Mouse (Mus musculus): ENCODE data around the gene Dnmt1.
A peak's percentile ranks its signal among the peaks of the same experiment; 100 is the strongest.

The Dnmt1 gene

DNA sequence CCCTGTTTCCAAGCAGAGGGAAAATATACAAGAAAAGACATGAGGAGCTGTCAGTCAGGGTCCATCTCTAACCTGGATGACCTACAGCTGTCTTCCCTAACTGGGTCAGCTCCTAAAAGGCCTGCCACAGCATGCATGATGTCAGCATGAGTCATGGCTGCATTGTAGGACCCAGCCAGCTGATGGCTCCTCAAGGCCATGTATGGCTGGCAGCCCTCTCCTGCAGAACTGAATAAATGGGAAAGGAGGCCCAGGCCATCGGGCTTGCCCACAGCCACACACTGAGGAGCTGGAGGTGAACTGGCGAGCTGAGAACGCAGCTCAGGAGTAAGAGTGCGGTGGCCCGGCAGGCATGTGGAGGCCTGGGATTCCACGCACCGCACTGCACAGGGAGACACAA is 16.3 kb downstream of the Dnmt1 start:
- DNase-seq (ENCODE audit: low spot score in 2 of 2): no peak

DNA sequence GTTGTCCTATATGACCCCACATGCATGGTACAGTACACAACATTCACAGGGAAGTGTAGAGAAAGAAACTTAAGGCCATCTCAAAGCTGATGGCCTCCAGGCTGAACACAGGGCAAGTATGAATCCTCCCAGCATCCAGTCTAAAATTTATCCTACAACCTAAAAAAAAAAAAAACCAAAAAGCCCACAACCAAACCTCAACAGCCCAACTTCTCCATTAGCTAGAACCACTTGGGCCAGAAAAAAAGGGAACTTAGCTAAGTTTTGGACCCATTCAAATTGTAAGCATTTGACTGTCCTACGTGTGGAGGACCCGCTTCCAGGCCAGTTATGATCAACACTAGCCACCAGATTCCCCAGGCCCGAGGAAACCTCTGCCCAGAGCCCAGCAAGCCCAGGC is 36.4 kb downstream of the Dnmt1 start:
- DNase-seq (ENCODE audit: low spot score in 2 of 2): no peak

DNA sequence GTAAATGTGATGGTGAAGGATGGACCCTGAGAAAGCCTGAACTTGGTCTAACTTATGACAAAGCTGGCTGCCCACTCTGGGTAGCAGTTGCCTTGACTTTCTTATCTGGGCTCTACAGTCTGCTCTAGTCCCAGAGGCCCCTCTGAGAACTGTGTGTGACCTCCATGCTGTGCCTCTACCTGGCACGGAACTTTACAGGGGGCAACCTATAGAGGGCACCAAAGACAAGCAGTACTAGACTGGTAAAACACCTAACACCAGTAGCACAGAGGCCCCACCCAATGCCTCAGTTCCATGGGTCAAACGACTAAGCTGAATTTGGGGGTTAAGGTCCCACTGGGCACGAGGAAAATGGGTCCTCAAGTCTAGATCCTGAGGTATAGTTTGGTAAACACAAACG is 43.5 kb downstream of the Dnmt1 start:
- DNase-seq (ENCODE audit: low spot score in 2 of 2): no peak

DNA sequence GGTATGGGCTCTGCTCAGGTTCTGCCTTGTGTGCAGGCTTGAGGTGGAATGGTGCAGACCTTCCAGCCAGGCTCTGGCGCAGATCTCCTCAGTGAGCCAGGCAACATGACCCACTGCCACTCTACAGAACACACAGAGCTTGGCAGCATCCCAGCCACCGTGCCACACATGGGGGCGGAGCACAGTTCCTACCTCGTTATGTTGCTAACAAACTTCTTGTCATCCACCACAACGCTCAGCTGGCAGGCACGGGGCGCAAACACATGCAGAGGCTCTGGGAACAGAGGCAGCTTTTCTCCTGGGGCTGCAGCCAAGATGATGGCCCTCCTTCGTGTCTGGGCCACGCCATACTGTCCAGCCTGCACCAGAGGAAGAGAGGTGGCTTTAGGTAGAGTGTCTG is 49.7 kb downstream of the Dnmt1 start:
- DNase-seq (ENCODE audit: low spot score in 2 of 2): no peak

DNA sequence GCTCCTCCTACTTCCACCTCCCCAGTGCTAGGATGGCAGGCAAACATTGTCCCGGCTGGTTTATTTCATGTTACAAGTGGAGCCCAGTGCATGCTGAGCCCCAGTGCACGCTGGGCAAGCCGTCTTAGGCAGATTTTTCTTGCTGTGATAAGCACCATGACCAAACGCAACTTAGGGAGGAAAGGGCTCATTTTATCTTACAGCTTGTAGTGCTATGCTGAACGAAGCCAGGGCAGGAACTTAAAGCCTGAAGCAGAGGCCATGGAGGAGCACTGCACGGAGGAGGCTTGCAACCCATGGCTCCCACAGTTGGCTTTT is 57.6 kb downstream of the Dnmt1 start:
- DNase-seq (ENCODE audit: low spot score in 2 of 2): no peak

DNA sequence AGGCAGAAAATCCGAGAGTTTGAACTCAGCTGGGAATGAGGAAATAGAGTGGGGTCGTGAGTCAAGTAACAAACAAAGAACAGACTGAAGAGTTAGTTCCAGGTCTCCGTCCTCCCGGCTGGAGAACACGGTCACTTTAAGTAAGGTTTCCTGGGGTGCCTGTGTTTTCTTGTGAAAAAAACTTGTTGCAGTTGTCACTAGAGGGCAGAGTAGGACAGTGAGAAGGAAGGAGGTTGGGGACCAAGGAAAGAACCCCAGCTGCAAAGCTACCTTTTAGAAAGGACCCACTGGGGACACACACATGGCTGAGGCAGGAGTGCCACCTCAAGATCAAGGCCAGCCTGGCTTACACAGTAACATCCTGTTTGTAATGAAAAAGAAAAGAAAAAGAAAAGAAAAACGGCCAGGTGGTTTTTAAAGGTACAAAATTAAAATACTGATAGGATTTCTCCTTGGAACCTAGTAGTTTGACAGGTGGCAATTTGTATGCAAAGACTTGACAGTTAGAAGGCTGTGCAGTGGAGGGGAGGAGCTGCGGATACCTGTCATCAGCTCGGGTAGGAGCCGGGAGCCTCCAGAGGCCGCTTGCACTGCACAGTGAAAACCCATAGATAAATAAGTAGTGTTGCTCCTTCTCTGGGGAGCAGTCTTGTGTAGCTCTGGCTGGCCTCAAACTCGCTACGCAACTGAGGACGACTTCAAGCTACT is 58.1 kb downstream of the Dnmt1 start:
- no peak for DNase-seq (ENCODE audit: low spot score in 2 of 2)

DNA sequence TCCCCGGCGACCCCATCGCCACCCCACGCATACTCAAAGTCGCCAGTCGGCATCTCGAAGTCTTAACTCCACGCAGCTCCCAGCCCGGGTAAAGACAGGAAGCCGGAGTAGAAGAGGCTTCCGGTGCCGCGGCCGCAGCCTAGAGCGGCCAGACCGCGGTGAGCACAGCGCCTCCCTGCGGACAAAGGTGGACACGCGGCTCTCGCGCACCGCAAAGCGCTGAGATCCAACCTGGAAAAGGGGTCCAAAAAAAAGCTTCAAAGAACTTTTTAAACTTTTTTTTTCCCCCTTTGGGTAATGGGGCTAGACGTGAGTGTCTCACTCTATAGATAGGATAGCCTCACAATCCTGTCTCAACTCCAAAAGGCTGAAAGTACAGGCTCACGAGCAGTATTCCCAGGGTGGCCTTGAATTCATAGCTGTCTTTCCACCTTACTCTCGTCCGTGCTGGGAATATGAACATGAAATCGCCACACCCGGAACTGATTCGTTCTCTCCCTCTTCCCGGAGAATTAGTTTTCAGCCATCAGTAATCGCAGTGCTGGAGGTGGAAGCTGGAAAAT is 61.1 kb downstream of the Dnmt1 start, which contains the start of gene Eif3g:
Eif3g (minus strand) TSS at position 113 of the 563 bp plus-strand sequence.
- DNase-seq (ENCODE audit: low spot score in 2 of 2): peak in 1 of 2 experiments; percentile 84

DNA sequence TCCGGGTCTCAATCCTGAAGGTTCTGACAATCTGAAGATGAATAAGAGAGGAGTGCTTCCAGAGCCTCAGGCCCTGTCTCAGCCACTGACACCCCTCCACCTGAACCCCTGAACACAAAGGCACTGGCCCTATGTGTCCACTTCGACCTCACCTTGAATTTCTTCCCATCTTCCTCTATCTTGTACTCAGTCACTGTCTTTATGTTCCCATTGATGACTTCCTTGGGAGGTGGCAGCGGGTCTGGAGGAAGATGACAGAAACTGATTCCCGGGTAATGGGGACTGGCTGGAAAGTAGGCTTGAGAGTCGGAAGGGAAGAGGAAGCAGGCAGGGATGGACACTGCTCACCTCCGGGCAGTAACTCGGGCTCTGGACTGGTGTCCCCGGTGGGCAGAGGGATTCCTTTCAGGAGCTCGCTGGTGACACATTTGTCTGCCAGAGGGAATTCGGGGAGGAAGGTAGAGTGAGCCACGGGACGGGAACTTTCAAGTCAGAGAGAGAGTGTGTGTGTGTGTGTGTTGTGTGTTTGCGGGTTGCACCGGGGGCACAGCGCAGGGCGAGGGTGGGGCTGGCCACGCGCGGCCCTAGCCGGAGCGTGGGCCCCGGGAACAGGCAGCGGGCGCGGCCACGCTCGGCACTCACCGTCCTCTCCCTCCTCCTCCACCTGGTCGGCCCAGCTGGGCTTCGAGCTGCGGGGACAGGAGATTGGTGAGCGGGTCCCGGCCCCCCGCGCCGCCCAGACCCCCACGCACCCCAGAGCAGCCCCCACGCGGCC is 61.8 kb downstream of the Dnmt1 start:
- no peak for DNase-seq (ENCODE audit: low spot score in 2 of 2)

DNA sequence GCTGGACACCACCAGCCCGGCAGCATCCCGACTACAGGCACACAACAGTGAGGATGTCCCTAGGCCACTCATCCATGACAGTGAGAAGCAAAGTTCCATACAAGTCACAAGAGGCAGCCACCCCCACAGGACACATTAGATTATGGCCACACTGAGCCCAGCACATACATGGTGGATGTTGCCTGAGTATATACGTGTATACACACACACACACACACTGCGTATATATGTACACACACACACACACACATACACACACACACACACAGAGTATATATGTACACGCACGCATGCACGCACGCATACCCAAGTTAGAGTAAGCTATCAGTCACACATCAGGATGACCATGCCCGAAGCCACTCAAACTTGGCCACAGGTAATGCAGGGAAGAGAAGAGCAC is 64.3 kb downstream of the Dnmt1 start:
- no peak for DNase-seq (ENCODE audit: low spot score in 2 of 2)

DNA sequence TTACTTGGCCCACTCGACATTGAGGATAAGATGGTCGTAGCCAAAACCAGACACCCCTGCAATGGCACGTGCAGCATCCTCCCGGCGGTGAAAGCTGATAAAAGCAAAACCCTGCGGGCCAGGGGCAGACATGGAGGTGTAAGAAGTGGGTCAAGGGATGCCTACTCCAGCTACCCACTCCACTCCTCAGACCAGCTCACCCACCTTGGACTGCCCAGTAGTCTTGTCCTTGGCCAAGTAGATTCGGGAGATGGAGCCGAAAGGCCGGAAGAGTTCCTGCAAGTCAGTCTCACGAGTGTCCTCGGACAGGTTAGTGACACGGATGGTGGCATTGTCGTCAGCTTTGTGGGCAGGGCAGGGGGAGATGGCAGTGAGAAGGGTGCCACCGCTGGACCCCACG is 65.1 kb downstream of the Dnmt1 start:
- peak in 1 of 2 experiments; percentile 11 for DNase-seq (ENCODE audit: low spot score in 2 of 2)

DNA sequence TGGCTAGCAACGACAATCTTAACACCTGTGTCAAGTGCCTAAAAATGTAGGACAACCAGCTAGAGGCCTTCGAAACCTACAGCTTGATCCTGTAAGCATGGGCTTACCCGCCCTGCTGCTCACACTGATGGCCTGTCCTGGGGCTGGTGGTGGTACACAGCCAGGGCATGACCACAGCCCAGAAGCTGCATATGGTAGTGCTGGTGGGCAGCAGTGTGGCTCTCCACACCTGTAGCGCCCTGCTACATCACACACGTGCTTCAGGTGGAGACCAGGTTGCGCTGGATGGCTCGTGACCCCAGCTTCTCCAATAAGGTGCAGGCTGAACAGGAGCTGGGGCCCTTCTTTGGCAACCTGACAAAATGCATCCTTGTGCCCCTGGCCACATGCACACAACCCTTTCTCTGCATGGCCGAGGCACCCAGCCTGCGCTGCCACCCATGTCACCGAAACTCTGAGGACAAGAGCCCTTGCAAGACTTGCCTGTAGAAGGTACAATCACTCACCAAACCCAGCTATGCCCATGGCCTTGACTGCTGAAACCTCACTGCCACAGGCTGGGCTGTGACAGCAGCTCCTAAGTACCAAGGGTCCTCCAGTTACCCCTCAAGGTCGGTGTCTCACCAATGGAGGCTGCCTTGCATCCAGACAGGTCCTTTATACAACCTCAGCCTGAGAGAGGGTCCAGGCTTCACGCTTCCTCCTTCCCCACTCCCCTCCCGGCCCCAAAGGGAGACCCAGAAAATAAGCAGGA is 65.9 kb downstream of the Dnmt1 start:
- peak in 1 of 2 experiments; percentile 10 for DNase-seq (ENCODE audit: low spot score in 2 of 2)

DNA sequence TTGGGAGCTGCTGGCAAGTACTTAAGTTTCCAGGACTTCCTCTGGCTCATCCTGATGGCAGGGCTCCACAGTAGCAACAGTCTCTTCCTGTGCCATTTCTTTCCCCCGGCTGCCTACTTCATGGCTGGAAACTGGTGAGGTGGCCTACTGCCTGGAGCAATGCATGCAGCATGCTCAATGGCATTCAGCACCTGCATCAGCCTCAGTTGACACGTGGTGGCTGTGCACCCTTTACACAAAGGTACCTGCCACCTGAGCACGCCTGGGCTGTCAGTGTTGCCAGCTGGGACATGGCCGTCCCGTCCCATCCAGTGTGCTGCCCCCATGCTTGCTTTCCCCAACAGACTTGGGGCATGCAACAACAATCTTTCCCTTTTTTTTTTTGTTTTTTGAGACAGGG is 66.6 kb downstream of the Dnmt1 start:
- peak in 1 of 2 experiments; percentile 10 for DNase-seq (ENCODE audit: low spot score in 2 of 2)

DNA sequence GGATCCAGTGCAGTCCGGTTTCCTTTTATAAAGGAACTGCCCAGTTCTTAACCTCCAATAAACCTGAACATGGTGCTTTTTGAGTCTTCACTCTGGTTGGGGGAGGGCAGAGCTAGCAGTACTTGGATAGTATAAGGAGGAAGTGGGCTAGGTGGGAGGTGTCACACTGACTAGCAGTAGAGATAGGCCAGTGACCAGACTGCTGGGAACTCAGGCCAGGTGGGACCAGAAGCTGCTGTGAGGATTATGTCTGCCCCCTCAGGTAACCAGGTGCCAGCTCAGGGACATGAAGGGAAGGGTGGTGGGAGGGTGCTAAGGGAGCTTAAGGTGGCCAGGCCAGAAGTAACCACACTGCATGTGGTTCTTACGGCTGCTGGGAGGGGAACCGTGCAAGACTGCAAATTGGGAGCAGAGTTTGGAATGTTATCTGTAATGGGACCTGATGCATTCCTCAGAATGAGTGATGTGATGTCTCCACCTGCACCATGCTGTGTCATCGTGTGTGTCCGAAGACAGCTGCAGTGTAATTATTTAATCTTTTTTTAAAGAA is 67.5 kb downstream of the Dnmt1 start:
- no peak for DNase-seq (ENCODE audit: low spot score in 2 of 2)

DNA sequence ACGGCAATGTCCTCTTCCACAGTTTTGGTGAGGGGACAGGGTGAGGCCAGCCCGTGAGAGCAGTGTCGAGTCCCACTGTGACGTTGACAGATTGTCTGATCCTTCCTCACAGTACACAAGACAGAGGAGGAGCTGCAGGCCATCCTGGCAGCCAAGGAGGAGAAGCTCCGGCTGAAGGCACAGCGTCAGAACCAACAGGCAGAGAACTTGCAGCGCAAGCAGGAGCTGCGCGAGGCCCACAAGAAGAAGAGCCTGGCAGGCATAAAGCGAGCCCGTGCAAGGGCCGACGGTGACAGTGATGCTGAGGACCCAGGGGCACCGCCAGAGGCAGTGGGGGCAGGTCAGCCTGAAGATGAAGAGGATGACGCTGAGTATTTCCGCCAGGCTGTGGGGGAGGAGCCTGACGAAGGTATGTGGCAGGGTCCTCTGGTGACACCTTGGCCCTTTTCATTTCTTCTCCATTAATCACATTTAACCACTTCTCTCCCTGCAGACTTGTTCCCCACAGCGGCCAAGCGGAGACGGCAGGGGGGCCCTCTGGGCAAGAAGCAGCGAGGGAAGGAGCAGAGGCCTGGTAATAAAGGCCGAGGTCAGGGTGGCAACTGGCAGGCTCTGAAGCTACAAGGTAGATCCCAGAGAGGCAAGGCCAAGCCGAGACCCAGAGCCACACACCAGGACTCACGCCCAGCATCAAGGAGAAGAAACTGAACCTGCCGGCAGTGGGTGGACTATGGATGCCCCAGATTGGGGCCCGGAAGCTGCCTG is 68.2 kb downstream of the Dnmt1 start:
- peak in 1 of 2 experiments; percentile 8 for DNase-seq (ENCODE audit: low spot score in 2 of 2)

DNA sequence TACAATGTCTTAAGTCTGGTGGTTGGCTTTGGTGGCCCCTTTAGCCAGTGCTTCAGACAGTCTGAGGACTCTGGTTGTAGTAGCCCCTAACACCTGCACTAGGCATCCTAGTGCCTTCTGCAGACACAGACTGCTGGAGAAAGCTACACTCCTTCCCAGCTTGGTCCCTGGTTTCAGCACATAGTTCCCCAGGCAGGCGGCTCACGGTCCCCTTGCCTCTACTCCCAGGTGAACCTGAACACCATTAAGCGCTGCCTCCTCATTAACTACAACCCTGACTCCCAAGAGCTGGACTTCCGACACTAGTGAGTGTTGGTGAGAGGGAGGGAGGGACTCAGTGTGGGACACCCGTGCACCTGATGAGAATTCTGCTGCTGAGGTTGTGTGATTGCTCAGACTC is 69.3 kb downstream of the Dnmt1 start:
- DNase-seq (ENCODE audit: low spot score in 2 of 2): no peak

DNA sequence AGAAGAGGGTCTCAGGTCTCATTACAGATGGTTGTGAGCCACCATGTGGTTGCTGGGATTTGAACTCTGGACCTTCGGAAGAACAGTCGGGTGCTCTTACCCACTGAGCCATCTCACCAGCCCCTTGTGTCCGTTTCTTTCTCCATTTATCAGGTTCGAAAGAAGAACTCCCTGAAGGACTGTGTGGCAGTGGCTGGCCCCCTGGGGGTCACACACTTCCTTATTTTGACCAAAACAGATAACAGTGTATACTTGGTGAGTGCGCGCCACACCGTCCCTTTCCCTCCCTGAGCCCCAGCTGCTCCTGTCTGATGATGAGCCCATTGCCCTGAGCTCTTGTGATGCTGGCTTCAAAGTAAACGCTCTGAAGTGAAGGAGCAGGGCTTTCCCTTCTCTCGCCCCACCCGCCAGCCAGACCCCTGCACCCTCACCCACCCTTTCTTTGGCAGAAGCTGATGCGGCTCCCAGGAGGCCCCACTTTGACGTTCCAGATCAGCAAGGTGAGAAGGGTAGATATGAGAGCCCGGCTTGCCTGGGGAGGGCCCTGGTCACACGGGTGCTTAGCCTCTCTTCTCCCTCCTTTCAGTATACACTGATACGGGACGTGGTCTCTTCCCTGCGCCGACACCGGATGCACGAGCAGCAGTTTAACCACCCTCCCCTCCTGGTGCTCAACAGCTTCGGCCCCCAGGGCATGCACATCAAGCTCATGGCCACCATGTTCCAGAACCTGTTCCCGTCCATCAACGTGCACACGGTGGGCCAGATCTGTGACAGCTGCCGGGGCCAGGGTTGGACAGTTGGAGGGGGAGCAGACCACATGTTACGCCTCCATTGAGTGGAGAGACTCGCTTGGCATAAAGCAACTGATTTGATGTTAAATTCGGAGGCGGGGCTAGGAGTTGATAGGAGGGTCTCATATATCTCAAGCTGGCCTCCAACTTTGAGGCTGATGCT is 70.2 kb downstream of the Dnmt1 start:
- no peak for DNase-seq (ENCODE audit: low spot score in 2 of 2)

DNA sequence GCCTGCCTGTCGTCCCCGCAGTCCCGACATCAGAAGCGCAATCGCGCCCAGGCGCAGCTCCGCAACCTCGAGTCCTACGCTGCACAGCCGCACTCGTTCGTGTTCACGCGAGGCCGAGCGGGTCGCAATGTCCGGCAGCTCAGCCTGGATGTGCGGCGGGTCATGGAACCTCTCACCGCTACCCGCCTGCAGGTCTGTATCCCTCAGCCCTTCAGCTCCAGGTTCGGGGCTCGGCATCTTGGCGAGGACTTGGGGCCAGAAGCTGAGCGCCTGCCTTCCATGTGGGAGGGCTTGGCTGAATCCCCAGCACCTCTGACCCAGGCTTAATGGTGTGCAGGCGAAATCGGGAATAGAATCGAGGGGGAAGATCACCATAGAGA is 71.3 kb downstream of the Dnmt1 start:
- no peak for DNase-seq (ENCODE audit: low spot score in 2 of 2)

DNA sequence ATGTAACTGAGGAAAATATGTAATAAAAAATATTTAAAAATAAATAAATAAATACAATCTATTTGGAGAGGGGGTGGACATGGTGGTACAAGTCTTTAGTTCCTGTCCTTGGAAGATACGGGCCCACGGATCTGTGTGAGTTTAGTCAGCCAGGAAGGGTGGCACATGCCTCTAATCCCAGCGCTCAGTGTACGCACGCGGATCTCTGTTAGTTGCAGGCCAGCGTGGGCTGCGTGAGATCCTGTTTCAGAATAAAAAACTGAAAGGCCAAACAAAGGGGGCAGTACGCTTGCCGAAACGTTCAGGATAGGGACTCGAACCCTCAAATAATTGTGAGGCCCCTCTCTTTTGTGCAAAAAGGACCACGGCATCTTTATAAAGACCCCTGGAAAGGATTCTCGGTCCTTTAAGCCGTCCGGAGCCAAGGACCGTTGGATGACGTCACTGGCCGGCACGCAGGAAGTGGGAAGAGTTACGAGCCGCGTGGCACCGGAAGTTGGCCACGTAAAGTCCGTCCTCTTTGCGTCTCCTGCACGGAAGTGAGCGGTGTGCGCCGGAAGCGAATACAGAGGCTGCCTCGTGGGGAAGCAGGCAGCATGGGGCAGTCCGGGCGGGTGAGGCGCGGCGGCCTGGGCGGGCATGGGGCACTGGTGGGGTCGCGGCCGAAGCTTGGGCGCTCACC is 71.8 kb downstream of the Dnmt1 start, which contains the start of gene Ppan:
Ppan (plus strand) TSS at position 472 of the 682 bp plus-strand sequence.
- peak; percentile 91 to 96 for DNase-seq (ENCODE audit: low spot score in 2 of 2)

DNA sequence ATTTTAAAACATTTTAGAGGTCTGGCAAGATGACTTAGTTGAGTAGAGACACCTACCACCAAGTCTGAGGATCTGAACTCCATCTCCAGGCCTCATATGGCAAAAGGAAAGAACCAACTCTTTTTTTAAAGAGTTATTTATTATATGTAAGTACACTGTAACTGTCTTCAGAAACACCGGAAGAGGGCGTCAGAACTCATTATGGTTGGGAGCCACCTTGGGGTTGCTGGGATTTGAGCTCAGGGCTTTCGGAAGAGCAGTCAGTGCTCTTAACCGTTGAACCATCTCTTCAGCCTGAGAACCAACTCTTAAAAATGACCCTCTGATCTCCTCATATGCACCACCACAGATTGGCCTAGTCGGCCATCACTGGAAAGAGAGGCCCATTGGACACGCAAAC is 72.5 kb downstream of the Dnmt1 start:
- no peak for DNase-seq (ENCODE audit: low spot score in 2 of 2)
